Mouse (Mus musculus) heart, embryonic 14.5 days (tissue): Measurements from ENCODE around the gene Krt15. TPM values are rescaled to one million over a fixed set of nuclear protein-coding genes. Genes with fewer than 3 reads are reported as not detected.

Source experiments
- ATAC-seq: fragments of 200-750 bp; cut with Nextera tagmentation; 2 replicates; pipeline ENCODE4 v1.8.0; 2017; ENCODE audit warnings: low read depth, moderate TSS enrichment; ENCODE audit not compliant: insufficient number of reproducible peaks, insufficient read depth, low FRiP score
- H3K27ac ChIP-seq, 2 experiments: fragments of 200-500 bp in 1 of 2; fragments of 300-500 bp in 1 of 2; sonication (generic) in 1 of 2; replicated peaks in 1 of 2; 2 replicates each; pipeline ENCODE4 v1.5.1; 2012 to 2014; ENCODE audit warnings: low read depth in 2 of 2, low read length in 2 of 2, control low read depth in 1 of 2, mild to moderate bottlenecking in 1 of 2, mixed read lengths in 1 of 2; ENCODE audit not compliant: control insufficient read depth in 1 of 2, insufficient read depth in 1 of 2
- H3K27me3 ChIP-seq: fragments of 300-500 bp; sonication (generic); 2 replicates; pipeline ENCODE4 v1.6.1; 2014; ENCODE audit warnings: mild to moderate bottlenecking, low read length, control low read depth; ENCODE audit not compliant: control insufficient read depth, insufficient read depth
- H3K36me3 ChIP-seq: fragments of 300-500 bp; sonication (generic); 2 replicates; pipeline ENCODE4 v1.6.1; 2014; ENCODE audit warnings: mild to moderate bottlenecking, control low read depth, low read length, mixed read lengths; ENCODE audit not compliant: control insufficient read depth, insufficient read depth
- H3K4me1 ChIP-seq, 2 experiments: fragments of 200-500 bp in 1 of 2; fragments of 300-500 bp in 1 of 2; sonication (generic) in 1 of 2; 2 replicates each; pipeline ENCODE4 v1.6.1; 2012 to 2014; ENCODE audit warnings: low read length in 2 of 2, control low read depth in 1 of 2, mixed read lengths in 1 of 2; ENCODE audit not compliant: control insufficient read depth in 2 of 2, insufficient read depth in 2 of 2
- H3K4me2 ChIP-seq: fragments of 300-500 bp; sonication (generic); 2 replicates; pipeline ENCODE4 v1.6.1; 2014; ENCODE audit warnings: mild to moderate bottlenecking, low read length
- H3K4me3 ChIP-seq, 2 experiments: fragments of 200-500 bp in 1 of 2; fragments of 300-500 bp in 1 of 2; sonication (generic) in 1 of 2; 2 replicates each; pipeline ENCODE4 v1.5.1; 2012 to 2014; ENCODE audit warnings: low read length in 2 of 2, mild to moderate bottlenecking in 2 of 2, control low read depth in 1 of 2, low read depth in 1 of 2, moderate library complexity in 1 of 2; ENCODE audit not compliant: control insufficient read depth in 1 of 2, insufficient read depth in 1 of 2
- H3K9ac ChIP-seq: fragments of 300-500 bp; sonication (generic); 2 replicates; pipeline ENCODE4 v1.6.1; 2014; ENCODE audit warnings: mild to moderate bottlenecking, low read length
- H3K9me3 ChIP-seq: fragments of 300-500 bp; sonication (generic); 2 replicates; pipeline ENCODE4 v1.6.1; 2016; ENCODE audit warnings: low read length, control low read depth; ENCODE audit not compliant: control insufficient read depth
- WGBS: fragments of 180-500 bp; shearing (Covaris S2); extraction: QIAGEN DNeasy Blood & Tissue Kit; methylation state at CpG from one replicate; pipeline ENCODE4 v1.1.7; 2014; 5-methylcytosine and 5-hydroxymethylcytosine counted together
- polyA plus RNA-seq: library from polyadenylated mRNA; unstranded; fragments of >200 nt; fragmentation: Nextera tagmentation; extraction: Ambion mirVana; gene quantifications from 2 replicates; pipeline ENCODE4 v1.2.1, GENCODE M21; 2014

Krt15 gene
- polyA plus RNA-seq, 1 experiment from 2014 or later, result 0.50 TPM

- no peak overlapping the region for H3K4me2 ChIP-seq
- no peak overlapping the region for H3K27ac ChIP-seq
- H3K9me3 ChIP-seq, result no peaks in the 10 kb centered on the region
- H3K4me1 ChIP-seq, result peaks cover 15 to 21% of the 10 kb centered on the region in 2 experiments
- no peaks in the 10 kb centered on the region for H3K27me3 ChIP-seq
- no peaks in the 10 kb centered on the region for H3K36me3 ChIP-seq
- WGBS, result 55% methylated on average over 7 of the region's 7 CpGs
- ATAC-seq, result no peak
- H3K9ac ChIP-seq, result no peak overlapping the region
- H3K4me3 ChIP-seq, result no peak overlapping the region
These were observed 28.7 kb upstream of the Krt15 start for GRCm38 (mm10) chr11:100164392-100164791.

- Histone ChIP-seq H3K27ac (no peak overlapping the region), H3K4me2 (no peak overlapping the region), H3K4me1 (peaks cover 3 to 6% of the 10 kb centered on the region in 2 experiments; a peak in 1 of 4 replicates), H3K9ac (no peak overlapping the region), H3K9me3 (no peaks in the 10 kb centered on the region), H3K27me3 (no peaks in the 10 kb centered on the region), H3K36me3 (no peaks in the 10 kb centered on the region), H3K4me3 (no peak overlapping the region)
- WGBS, result 66% methylated on average over 6 of the region's 6 CpGs
- no peak for ATAC-seq
These were observed 22.3 kb upstream of the Krt15 start for GRCm38 (mm10) chr11:100157908-100158477.

GRCm38 (mm10) chr11:100157331-100157730, 21.6 kb upstream of the Krt15 start:
- WGBS, result 77% methylated on average over 3 of the region's 3 CpGs
- H3K4me3 ChIP-seq, result no peak overlapping the region
- ATAC-seq, result no peak

GRCm38 (mm10) chr11:100155497-100156255, 19.9 kb upstream of the Krt15 start:
- Histone ChIP-seq H3K9ac (no peak overlapping the region), H3K4me2 (no peak overlapping the region), H3K27me3 (no peaks in the 10 kb centered on the region), H3K9me3 (no peaks in the 10 kb centered on the region), H3K4me1 (peaks cover 3 to 6% of the 10 kb centered on the region in 2 experiments; a peak in 1 of 4 replicates), H3K36me3 (no peaks in the 10 kb centered on the region), H3K4me3 (no peak overlapping the region), H3K27ac (no peak overlapping the region)
- WGBS, result 45% methylated on average over 8 of the region's 8 CpGs
- ATAC-seq, result no peak

More at GRCm38 (mm10) chr11:100157331-100157730, 21.6 kb upstream of the Krt15 start:
- Histone ChIP-seq H3K27me3 (no peaks in the 10 kb centered on the region), H3K4me1 (peaks cover 3 to 6% of the 10 kb centered on the region in 2 experiments; a peak in 1 of 4 replicates), H3K27ac (no peak overlapping the region), H3K9ac (no peak overlapping the region), H3K36me3 (no peaks in the 10 kb centered on the region), H3K9me3 (no peaks in the 10 kb centered on the region), H3K4me2 (no peak overlapping the region)

- Histone ChIP-seq H3K4me3 (no peak within 1 kb of the TSS), H3K27ac (no peak within 1 kb of the TSS), H3K9ac (no peak within 1 kb of the TSS), H3K9me3 (no peaks in the 10 kb centered on the region), H3K4me2 (no peak within 1 kb of the TSS), H3K36me3 (no peaks in the 10 kb centered on the region), H3K27me3 (no peaks in the 10 kb centered on the region; the same call in 1 of the 2 replicates), H3K4me1 (peaks cover 16 to 26% of the 10 kb centered on the region in 2 experiments)
- 44% methylated on average over 9 of the region's 9 CpGs for WGBS
- ATAC-seq, result no peak
These were observed 13.0 kb upstream of the Krt15 start, which contains the start of gene Krt19 for GRCm38 (mm10) chr11:100148615-100149330. Gene Krt19 (minus strand): TSS chr11:100148665.

- no peak overlapping the region for H3K4me2 ChIP-seq
- H3K9ac ChIP-seq, result no peak overlapping the region
- no peak for ATAC-seq
- no peaks in the 10 kb centered on the region; the same call in 1 of the 2 replicates for H3K27me3 ChIP-seq
- H3K4me3 ChIP-seq, result no peak overlapping the region
- H3K4me1 ChIP-seq, result peaks cover 16 to 22% of the 10 kb centered on the region in 2 experiments
- no peaks in the 10 kb centered on the region for H3K36me3 ChIP-seq
- no peaks in the 10 kb centered on the region for H3K9me3 ChIP-seq
- H3K27ac ChIP-seq, result no peak overlapping the region
- WGBS, result 43% methylated on average over 5 of the region's 5 CpGs
These were observed 12.0 kb upstream of the Krt15 start for GRCm38 (mm10) chr11:100147566-100148353.
